Mouse (Mus musculus) spleen, postnatal 36 days (tissue): ENCODE data around the gene Meis2.

Experiments used
- DNase-seq, 2 experiments: peaks; one replicate each; pipeline ENCODE4 v3.0.0; 2022; ENCODE audit warnings: low spot score in 2 of 2, mixed read lengths in 1 of 2

Gene Meis2

GRCm38 (mm10) chr2:115943044-115943443 lies 122.6 kb downstream of the Meis2 start:
- no peak for DNase-seq

DNA sequence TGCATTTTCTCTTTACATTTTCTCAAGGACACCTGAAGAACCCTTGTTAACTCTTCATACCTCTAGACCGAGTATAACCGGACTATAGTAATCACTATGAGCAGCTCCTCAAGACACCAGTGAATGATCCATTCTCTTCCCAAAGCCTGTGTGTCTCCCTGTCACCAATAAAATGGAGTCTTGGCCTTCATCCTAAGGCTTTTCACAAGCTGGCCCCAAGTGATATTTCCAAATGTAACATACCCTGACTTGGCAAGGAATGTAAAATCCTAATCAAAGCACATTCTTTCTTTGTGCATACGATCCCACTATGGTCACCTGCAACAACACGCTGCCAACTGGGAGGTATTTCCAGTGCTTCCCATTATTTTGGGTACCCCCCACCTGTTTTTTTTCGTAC lies 125.8 kb downstream of the Meis2 start:
- DNase-seq = no peak

GRCm38 (mm10) chr2:115938926-115939563 lies 126.6 kb downstream of the Meis2 start:
- DNase-seq = no peak

DNA sequence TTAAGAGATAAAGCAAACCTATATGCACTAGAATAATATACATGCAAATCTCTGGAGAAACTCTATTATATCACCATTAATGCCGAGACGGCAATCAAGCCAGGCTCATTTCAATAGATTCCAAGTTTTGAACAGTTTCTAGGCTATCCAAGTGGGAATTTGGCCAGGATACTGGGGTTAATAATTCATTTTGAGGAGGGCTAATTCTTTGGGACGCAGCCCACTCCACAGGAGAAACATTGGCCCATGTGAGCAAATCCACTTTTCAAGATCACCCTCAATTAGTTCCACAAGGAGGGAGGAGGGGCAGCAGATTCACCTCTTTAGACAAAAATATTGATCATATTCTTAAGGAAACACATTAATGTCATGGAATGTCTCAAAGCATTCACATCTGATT lies 127.3 kb downstream of the Meis2 start:
- no peak for DNase-seq

- no peak for DNase-seq
Observed at GRCm38 (mm10) chr2:115937896-115938295, 127.7 kb downstream of the Meis2 start.

DNA sequence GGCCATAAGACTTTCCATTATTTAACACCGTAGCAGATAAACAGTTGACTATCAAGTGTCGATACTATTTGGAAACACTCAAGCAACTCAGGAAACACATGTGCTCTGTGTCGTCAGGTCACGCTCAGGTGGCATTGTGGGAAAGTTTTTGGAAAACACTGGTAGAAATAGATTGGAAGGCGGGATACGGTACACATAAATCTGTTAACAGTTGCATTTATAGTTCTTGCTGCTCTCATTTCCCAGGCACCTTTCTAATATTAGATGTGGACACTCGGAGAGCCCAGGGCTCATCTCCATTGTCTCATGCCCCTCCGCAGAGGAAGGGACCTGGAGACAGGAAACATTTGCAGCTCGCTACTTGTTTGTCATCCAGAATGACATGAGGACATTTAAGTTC lies 128.9 kb downstream of the Meis2 start:
- DNase-seq = no peak

DNA sequence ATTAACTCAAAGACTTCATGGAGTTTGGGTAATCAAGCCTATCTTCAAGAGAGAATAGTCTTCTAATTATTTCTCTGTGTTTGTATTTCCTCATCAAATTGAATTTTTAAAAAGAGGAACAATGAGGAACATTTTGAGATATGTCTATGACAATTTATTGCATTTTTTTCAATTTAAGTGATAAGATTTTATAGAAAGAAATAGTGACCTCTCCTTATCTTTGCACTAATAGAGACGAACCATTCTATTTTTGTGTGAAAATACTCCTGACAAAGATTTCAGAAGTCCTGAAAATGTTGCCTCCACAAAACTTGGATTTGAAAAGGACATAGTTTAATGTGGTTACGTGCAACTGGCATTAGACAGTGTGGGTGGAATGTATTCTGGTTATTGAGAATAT lies 131.3 kb downstream of the Meis2 start:
- no peak for DNase-seq

DNA sequence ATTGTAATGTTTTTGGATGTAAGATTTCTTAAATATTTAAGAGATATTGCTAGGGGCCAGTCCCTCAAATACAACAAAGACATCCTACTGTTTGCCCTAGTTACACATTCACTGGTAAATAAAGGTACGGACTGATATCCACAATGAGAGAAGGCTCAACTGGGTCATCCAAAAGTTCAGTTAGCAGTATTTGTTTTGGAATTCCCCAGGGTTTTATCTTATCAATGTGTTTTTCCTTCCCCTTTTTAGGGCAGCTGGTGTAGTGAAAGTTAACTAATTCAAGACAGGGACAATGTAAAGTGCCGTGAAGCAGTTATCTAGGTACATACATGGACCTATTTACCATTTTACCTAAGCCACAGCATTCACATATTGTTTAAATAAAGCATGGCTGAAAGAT lies 132.4 kb downstream of the Meis2 start:
- DNase-seq = no peak

GRCm38 (mm10) chr2:115925744-115926143 lies 139.9 kb downstream of the Meis2 start:
- no peak for DNase-seq

DNA sequence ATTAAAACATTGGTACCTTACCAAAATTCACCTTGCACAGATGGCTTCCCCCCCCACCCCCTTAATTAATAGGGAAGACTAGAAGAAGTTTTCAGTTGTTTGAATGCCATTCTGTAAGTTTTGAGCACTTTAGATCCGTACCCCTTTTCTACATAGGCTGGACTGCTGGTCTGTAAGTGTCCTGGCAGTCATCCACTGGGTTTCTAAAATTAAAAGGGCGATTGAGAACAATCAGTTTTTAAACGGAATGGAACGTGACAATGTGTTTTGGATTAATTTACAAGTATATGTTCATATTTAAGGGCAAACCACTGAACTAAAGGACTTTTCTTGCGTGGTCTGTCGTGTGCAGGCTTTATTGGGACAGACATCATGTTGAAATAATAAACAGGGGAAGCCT lies 141.2 kb downstream of the Meis2 start:
- DNase-seq = no peak

GRCm38 (mm10) chr2:115923247-115923646 lies 142.4 kb downstream of the Meis2 start:
- DNase-seq = no peak

DNA sequence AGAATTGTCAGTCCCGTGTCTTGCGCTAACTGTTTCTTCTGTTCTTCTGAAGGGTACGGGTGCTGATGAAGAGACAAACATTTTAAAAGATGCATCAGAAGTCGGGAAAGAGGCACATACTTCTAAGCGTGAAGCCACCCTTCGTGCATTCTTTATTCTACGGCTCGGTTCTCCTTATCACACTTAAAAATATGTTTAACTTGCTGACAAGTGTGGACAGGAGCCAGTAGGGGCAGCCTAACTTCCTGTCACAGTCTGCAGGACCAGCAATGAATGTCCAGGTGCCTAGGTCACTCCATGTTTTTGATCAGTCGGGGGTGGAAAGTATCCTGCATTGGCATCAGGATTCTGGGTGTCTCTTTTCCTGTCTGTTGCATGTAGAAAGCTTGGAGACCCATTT lies 144.0 kb downstream of the Meis2 start:
- no peak for DNase-seq

- no peak for DNase-seq
Observed at GRCm38 (mm10) chr2:115920336-115920951, 145.2 kb downstream of the Meis2 start.

- DNase-seq = no peak
Observed at GRCm38 (mm10) chr2:115919141-115920071, 146.2 kb downstream of the Meis2 start.

DNA sequence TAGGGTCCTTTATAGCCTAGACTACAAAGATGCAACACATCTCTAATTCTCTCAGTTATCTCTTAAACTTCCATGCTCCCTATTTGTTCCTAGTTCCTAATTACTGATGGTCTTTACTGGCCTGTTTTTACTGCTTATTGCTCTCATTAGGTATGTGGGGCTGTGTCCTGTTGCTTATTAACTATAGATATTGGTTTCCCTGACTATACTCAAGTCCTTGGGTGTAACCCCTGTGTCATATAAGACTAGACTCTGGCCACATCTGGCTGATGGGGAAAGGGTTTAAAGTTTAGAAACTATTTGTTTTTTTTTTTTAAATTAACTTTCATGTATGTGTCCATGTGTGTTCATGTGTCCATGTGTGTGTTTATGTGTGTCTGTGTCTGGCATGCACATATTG lies 147.1 kb downstream of the Meis2 start:
- no peak for DNase-seq

DNA sequence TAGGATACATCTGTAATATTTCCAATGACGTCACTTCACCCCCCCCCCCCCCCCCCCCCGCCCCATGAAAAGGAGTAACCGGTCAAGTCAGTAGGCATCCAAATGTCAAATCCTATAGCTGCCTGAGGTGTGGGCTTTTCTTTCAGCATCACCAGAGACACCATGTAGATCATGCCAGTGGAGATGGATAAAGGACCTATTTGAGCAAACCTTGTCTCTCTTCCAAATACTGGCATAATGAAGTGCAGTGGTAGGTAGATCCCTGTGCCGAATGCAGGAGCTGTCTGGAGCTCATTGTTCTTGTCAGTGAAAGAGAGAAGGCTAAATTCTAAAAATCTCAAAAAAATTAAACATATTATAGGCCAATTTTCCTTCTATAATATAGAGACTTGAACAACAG lies 151.1 kb downstream of the Meis2 start:
- no peak for DNase-seq

DNA sequence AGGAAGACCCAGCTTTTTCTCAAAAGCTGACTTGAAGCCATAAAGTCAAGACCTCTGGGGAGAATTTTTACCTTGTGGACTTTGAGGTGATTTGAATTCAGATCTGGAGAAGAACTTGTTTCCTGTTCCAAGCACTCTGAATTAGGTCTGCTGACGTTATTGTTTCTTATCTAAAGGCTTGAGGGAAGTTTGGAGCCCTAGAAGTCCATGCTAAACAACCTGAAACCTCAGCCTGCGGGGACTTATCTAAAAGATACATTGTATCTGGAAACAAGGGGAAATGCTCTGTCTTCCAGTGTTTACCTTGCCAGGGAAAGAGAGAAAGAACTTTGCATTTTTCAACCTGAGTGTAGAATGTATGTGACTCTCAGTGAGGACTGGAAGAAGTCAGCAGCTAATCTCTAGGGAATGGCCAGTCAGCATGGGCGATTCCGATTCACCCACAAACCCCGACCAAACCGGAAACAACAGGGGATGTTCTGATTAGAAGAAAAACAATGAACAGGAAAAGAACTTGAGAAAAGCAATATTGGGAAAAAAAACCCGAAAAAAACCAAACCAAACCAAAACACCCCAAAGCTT lies 152.6 kb downstream of the Meis2 start:
- DNase-seq = no peak

DNA sequence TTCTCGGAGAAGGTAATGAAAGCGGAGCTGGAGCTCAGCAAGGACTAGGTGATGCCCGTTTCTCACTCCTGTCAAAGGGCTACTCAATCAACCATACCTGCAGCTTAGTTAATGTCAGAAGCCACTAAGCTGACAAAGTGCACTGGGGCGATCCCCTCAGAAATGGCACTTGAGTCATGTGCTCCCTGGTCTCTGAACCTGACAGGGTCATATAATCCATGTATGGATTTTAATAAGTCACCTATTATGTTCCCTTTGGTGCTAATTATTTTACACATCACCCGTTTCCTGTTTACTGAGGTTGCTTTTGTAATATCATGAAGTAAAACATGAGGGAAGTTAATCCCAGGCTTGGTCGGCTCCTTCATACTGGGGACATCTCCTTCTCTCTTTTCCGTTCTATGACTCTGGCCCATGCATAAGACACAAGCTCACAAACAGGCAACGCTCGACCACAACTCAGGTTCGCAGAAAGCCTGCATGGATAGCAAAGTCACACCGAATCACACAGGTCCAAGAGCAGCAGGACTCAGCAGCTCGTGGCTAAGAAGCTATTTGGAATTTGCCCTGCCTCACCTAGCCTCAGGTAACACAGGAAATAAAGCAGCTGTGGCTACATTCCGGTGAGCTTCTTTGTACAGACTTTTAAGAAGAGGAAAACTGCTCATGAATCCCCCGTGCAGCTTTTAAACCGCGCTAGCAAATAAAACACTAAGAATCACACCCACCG lies 153.6 kb downstream of the Meis2 start:
- DNase-seq = no peak

- no peak for DNase-seq
Observed at GRCm38 (mm10) chr2:115910217-115910616, 155.4 kb downstream of the Meis2 start.

- DNase-seq = no peak
Observed at GRCm38 (mm10) chr2:115901007-115901406, 164.6 kb downstream of the Meis2 start.

DNA sequence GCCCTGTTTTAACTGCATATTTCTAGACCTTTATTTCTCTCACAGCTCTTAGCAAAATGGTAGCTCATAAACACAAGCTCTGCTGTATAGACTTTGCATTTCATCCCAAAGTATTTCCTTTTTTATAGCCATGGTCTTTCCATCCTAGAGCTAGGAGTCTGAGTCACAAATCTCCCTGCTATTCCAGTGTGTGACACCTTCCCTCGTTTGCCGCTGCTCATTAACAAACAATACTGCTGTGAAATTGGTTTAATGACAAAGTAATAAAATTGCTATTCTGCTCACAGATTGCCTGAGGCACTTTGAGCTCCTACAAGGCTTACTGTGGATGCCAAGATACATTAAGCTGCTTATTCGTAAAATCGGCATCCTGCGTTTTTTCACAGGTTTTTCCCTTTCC lies 168.1 kb downstream of the Meis2 start:
- DNase-seq = no peak

- no peak for DNase-seq
Observed at GRCm38 (mm10) chr2:115897001-115897400, 168.6 kb downstream of the Meis2 start.
